Mouse (Mus musculus): Measurements from ENCODE around the gene Amigo2. TPM values are rescaled to one million over a fixed set of nuclear protein-coding genes. Genes with fewer than 3 reads are reported as not detected.

Gene Amigo2
- total and polyA plus RNA-seq, 3 experiments, result 6.4 to 23.0 (median 19.1) TPM

GRCm38 (mm10) chr15:97249322-97249721, 2.2 kb upstream of the Amigo2 start:
- Histone ChIP-seq H3K4me3 (replicated peaks in 1 of 3; ENCODE audit: low read depth in 2 of 3, low read length in 2 of 3, poor library complexity in 1 of 3) (no peak overlapping the region), H3K9me3 (replicated peaks; ENCODE audit: low read length) (no peaks in the 10 kb centered on the region), H3K27ac (ENCODE audit: insufficient read depth, low read depth) (no peak overlapping the region), H3K79me2 (replicated peaks; ENCODE audit: control insufficient read depth, extremely low read depth, insufficient read depth, poor library complexity, severe bottlenecking) (no peaks in the 10 kb centered on the region; the same call in 1 of the 2 replicates), H3K4me1 (ENCODE audit: control insufficient read depth in 1 of 2, insufficient read depth in 2 of 2) (peaks cover 18 to 60% of the 10 kb centered on the region in 2 experiments), H3K36me3 (replicated peaks in 1 of 2; ENCODE audit: control insufficient read depth in 1 of 2, insufficient read depth in 1 of 2, low read length in 1 of 2) (peaks cover 0 to 8% of the 10 kb centered on the region in 2 experiments), H3K27me3 (replicated peaks) (peaks cover 15% of the 10 kb centered on the region), H3K4me2 (ENCODE audit: insufficient read depth, low read depth, poor library complexity, severe bottlenecking) (no peak overlapping the region), H3K9ac (ENCODE audit: insufficient read depth, low read depth) (no peak overlapping the region)
- no peak for TF ChIP-seq CTCF (conservative IDR thresholded peaks at IDR 0.05 in 1 of 2, IDR thresholded peaks at IDR 0.05 in 1 of 2; ENCODE audit: low read depth in 2 of 2, low read length in 2 of 2)
- no peak for TF ChIP-seq HCFC1 (IDR thresholded peaks at IDR 0.05; ENCODE audit: low read depth, low read length)
- TF ChIP-seq ZKSCAN1 (IDR thresholded peaks at IDR 0.05; ENCODE audit: borderline replicate concordance, low read depth, low read length), result no peak
- no peak for TF ChIP-seq MAFK (IDR thresholded peaks at IDR 0.05; ENCODE audit: insufficient replicate concordance, low read length)
- no peak for TF ChIP-seq POLR2AphosphoS2 (IDR thresholded peaks at IDR 0.05; ENCODE audit: low read depth, low read length)
- TF ChIP-seq NELFE (IDR thresholded peaks at IDR 0.05; ENCODE audit: low read depth, low read length), result no peak
- TF ChIP-seq ZNF384 (IDR thresholded peaks at IDR 0.05; ENCODE audit: low read depth, low read length), result no peak
- TF ChIP-seq EP300 (IDR thresholded peaks at IDR 0.05; ENCODE audit: low read length), result no peak
- TF ChIP-seq USF2 (conservative IDR thresholded peaks at IDR 0.05; ENCODE audit: low read depth, low read length), result no peak
- no peak for TF ChIP-seq MAX (IDR thresholded peaks at IDR 0.05; ENCODE audit: low read length)
- TF ChIP-seq TBP (conservative IDR thresholded peaks at IDR 0.05; ENCODE audit: low read depth, low read length), result no peak
- in situ Hi-C loops (cut with MboI; ENCODE audit: low pct_ligation_motif_present, low pct_unique_long_range_greater_than_20kb, low sequenced_read_pairs), result loop anchor here (10.0 kb wide), 2 partner anchors 245 to 325 kb away; no protein-coding TSS in a partner anchor
- no peak for DNase-seq (ENCODE audit: extremely low read depth)
- dilution Hi-C loops (cut with MboI; ENCODE audit: extremely low pct_ligation_motif_present, extremely low pct_unique_long_range_greater_than_20kb, low sequenced_read_pairs), result no loop called here

GRCm38 (mm10) chr15:97248296-97248695, 1.2 kb upstream of the Amigo2 start:
- dilution Hi-C loops (cut with MboI; ENCODE audit: extremely low pct_ligation_motif_present, extremely low pct_unique_long_range_greater_than_20kb, low sequenced_read_pairs) (no loop called here), in situ Hi-C loops (cut with MboI; ENCODE audit: low pct_ligation_motif_present, low pct_unique_long_range_greater_than_20kb, low sequenced_read_pairs) (loop anchor here (10.0 kb wide), 2 partner anchors 247 to 327 kb away; no protein-coding TSS in a partner anchor)
- no peaks in the 10 kb centered on the region; the same call in 1 of the 2 replicates for H3K79me2 ChIP-seq (replicated peaks; ENCODE audit: control insufficient read depth, extremely low read depth, insufficient read depth, poor library complexity, severe bottlenecking)
- peak; percentile 72 for DNase-seq (ENCODE audit: extremely low read depth)
- peaks cover 0 to 8% of the 10 kb centered on the region in 2 experiments for H3K36me3 ChIP-seq (replicated peaks in 1 of 2; ENCODE audit: control insufficient read depth in 1 of 2, insufficient read depth in 1 of 2, low read length in 1 of 2)
- peak overlapping the region; percentile 67 to 81 (median 70) for H3K4me3 ChIP-seq (replicated peaks in 1 of 3; ENCODE audit: low read depth in 2 of 3, low read length in 2 of 3, poor library complexity in 1 of 3)
- H3K9ac ChIP-seq (ENCODE audit: insufficient read depth, low read depth), result peak overlapping the region; percentile 99
- H3K27me3 ChIP-seq (replicated peaks), result peaks cover 15% of the 10 kb centered on the region
- 0 out of 2 replicates have a peak overlapping the region, but pooled peaks have one; percentile 27 for H3K27ac ChIP-seq (ENCODE audit: insufficient read depth, low read depth)
- peak overlapping the region; percentile 86 for H3K4me2 ChIP-seq (ENCODE audit: insufficient read depth, low read depth, poor library complexity, severe bottlenecking)
- TF ChIP-seq MEF2A (IDR thresholded peaks at IDR 0.05; ENCODE audit: borderline replicate concordance, low read depth, low read length), result peak; percentile 76
- peak; percentile 57; the same call in 1 of the 2 replicates for TF ChIP-seq MXI1 (IDR thresholded peaks at IDR 0.05; ENCODE audit: low read depth, low read length)
- TF ChIP-seq ZKSCAN1 (IDR thresholded peaks at IDR 0.05; ENCODE audit: borderline replicate concordance, low read depth, low read length), result no peak
- peak; percentile 42; the same call in 1 of the 2 replicates for TF ChIP-seq POLR2A (IDR thresholded peaks at IDR 0.05; ENCODE audit: low read depth, low read length)
- TF ChIP-seq TBP (conservative IDR thresholded peaks at IDR 0.05; ENCODE audit: low read depth, low read length), result peak; percentile 60
- TF ChIP-seq MYC (IDR thresholded peaks at IDR 0.05; ENCODE audit: low read depth, low read length), result peak; percentile 53
- no peak for TF ChIP-seq E2F4 (IDR thresholded peaks at IDR 0.05; ENCODE audit: insufficient replicate concordance, low read depth, low read length)
- TF ChIP-seq EP300 (IDR thresholded peaks at IDR 0.05; ENCODE audit: low read length), result peak; percentile 81
- no peak for TF ChIP-seq PAX5 (IDR thresholded peaks at IDR 0.05; ENCODE audit: low read length)
- peak; percentile 85 for TF ChIP-seq BHLHE40 (IDR thresholded peaks at IDR 0.05; ENCODE audit: low read depth, low read length)
- peak; percentile 87 for TF ChIP-seq ETS1 (conservative IDR thresholded peaks at IDR 0.05; ENCODE audit: low read depth, low read length)
- TF ChIP-seq RCOR1 (conservative IDR thresholded peaks at IDR 0.05; ENCODE audit: low read depth, low read length), result peak; percentile 71; the same call in 1 of the 2 replicates
- TF ChIP-seq SIN3A (IDR thresholded peaks at IDR 0.05; ENCODE audit: low read length), result peak; percentile 87
- no peak for TF ChIP-seq UBTF (IDR thresholded peaks at IDR 0.05; ENCODE audit: low read depth, low read length)
- TF ChIP-seq ELF1 (IDR thresholded peaks at IDR 0.05; ENCODE audit: low read depth, low read length), result peak; percentile 49; the same call in 1 of the 2 replicates
- peak; percentile 70 for TF ChIP-seq MAFK (IDR thresholded peaks at IDR 0.05; ENCODE audit: insufficient replicate concordance, low read length)
- 0 out of 2 replicates have a peak, but pooled peaks have one; percentile 38 for TF ChIP-seq POLR2AphosphoS2 (IDR thresholded peaks at IDR 0.05; ENCODE audit: low read depth, low read length)
- 0 out of 2 replicates have a peak, but pooled peaks have one; percentile 63 for TF ChIP-seq CHD1 (IDR thresholded peaks at IDR 0.05; ENCODE audit: low read depth, low read length)
- TF ChIP-seq USF2 (conservative IDR thresholded peaks at IDR 0.05; ENCODE audit: low read depth, low read length), result no peak
- TF ChIP-seq HCFC1 (IDR thresholded peaks at IDR 0.05; ENCODE audit: low read depth, low read length), result peak; percentile 50
- TF ChIP-seq ZMIZ1 (IDR thresholded peaks at IDR 0.05; ENCODE audit: low read depth, low read length), result no peak
- TF ChIP-seq KAT2A (IDR thresholded peaks at IDR 0.05; ENCODE audit: insufficient replicate concordance, low read length), result 0 out of 2 replicates have a peak, but pooled peaks have one; percentile 56
- TF ChIP-seq CTCF (conservative IDR thresholded peaks at IDR 0.05 in 1 of 2, IDR thresholded peaks at IDR 0.05 in 1 of 2; ENCODE audit: low read depth in 2 of 2, low read length in 2 of 2), result no peak
- TF ChIP-seq NELFE (IDR thresholded peaks at IDR 0.05; ENCODE audit: low read depth, low read length), result 0 out of 2 replicates have a peak, but pooled peaks have one; percentile 42
- TF ChIP-seq TCF12 (IDR thresholded peaks at IDR 0.05; ENCODE audit: low read depth, low read length), result peak; percentile 77
- peak; percentile 60; the same call in 1 of the 2 replicates for TF ChIP-seq MAX (IDR thresholded peaks at IDR 0.05; ENCODE audit: low read length)
- TF ChIP-seq IRF4 (IDR thresholded peaks at IDR 0.05; ENCODE audit: low read depth, low read length), result peak; percentile 91
- peaks cover 16 to 61% of the 10 kb centered on the region in 2 experiments for H3K4me1 ChIP-seq (ENCODE audit: control insufficient read depth in 1 of 2, insufficient read depth in 2 of 2)
- no peaks in the 10 kb centered on the region for H3K9me3 ChIP-seq (replicated peaks; ENCODE audit: low read length)
